Mouse (Mus musculus) erythroblast, adult 5-6 weeks (primary cell): ENCODE measurements around the gene Ddx31. TPM values are rescaled to one million over a fixed set of nuclear protein-coding genes. Genes with fewer than 3 reads are reported as not detected.

Experiments
- ATAC-seq: replicated peaks from 2 replicates; pipeline ENCODE4 v1.8.0; 2016; ENCODE audit warnings: moderate number of reproducible peaks, mild to moderate bottlenecking, moderate TSS enrichment, inconsistent platforms; ENCODE audit not compliant: poor library complexity, low FRiP score, severe bottlenecking
- total RNA-seq, 2 experiments: library from RNA; stranded (forward) in 1 of 2; stranded (reverse) in 1 of 2; fragments of 150-400 nt in 1 of 2; fragments of 200-764, 138-1000 nt in 1 of 2; gene quantifications; 2 replicates each; pipeline versions ENCODE4 v1.2.3 to v1.2.4; 2015 to 2017; ENCODE audit warnings: low replicate concordance in 2 of 2

The Ddx31 gene
- total RNA-seq, 2 experiments from 2014 or later: 2.0 to 5.0 TPM

- ATAC-seq: no peak
These were observed 20.6 kb downstream of the Ddx31 start for GRCm38 (mm10) chr2:28860678-28861423.

- ATAC-seq: no peak
These were observed 23.7 kb downstream of the Ddx31 start for GRCm38 (mm10) chr2:28863857-28864256.

- ATAC-seq: no peak
These were observed 27.3 kb downstream of the Ddx31 start for GRCm38 (mm10) chr2:28867495-28867894.

GRCm38 (mm10) chr2:28875554-28875953, 35.3 kb downstream of the Ddx31 start:
- ATAC-seq: no peak

- ATAC-seq: no peak
These were observed 41.1 kb downstream of the Ddx31 start for GRCm38 (mm10) chr2:28881275-28881674.

GRCm38 (mm10) chr2:28882047-28882446, 41.8 kb downstream of the Ddx31 start:
- no peak for ATAC-seq

GRCm38 (mm10) chr2:28882826-28883485, 42.8 kb downstream of the Ddx31 start:
- no peak for ATAC-seq

GRCm38 (mm10) chr2:28884914-28885313, 44.7 kb downstream of the Ddx31 start:
- ATAC-seq: no peak

GRCm38 (mm10) chr2:28892796-28893195, 52.6 kb downstream of the Ddx31 start:
- no peak for ATAC-seq

GRCm38 (mm10) chr2:28893526-28893925, 53.3 kb downstream of the Ddx31 start:
- ATAC-seq: no peak

GRCm38 (mm10) chr2:28895876-28896275, 55.7 kb downstream of the Ddx31 start:
- ATAC-seq: no peak

- ATAC-seq: no peak
These were observed 57.2 kb downstream of the Ddx31 start for GRCm38 (mm10) chr2:28897340-28897899.

- ATAC-seq: no peak
These were observed 62.1 kb downstream of the Ddx31 start for GRCm38 (mm10) chr2:28902291-28902690.

- ATAC-seq: no peak
These were observed 63.7 kb downstream of the Ddx31 start for GRCm38 (mm10) chr2:28903871-28904270.

GRCm38 (mm10) chr2:28904786-28905185, 64.6 kb downstream of the Ddx31 start:
- ATAC-seq: no peak

- no peak for ATAC-seq
These were observed 65.4 kb downstream of the Ddx31 start for GRCm38 (mm10) chr2:28905561-28905960.

- no peak for ATAC-seq
These were observed 67.6 kb downstream of the Ddx31 start for GRCm38 (mm10) chr2:28907691-28908388.

- no peak for ATAC-seq
These were observed 68.4 kb downstream of the Ddx31 start for GRCm38 (mm10) chr2:28908389-28909153.

- ATAC-seq: no peak
These were observed 69.1 kb downstream of the Ddx31 start for GRCm38 (mm10) chr2:28909186-28909817.
